Mouse (Mus musculus): ENCODE data around the gene Fbxl16. TPM values are rescaled to one million over a fixed set of nuclear protein-coding genes. Genes with fewer than 3 reads are reported as not detected.

Gene Fbxl16
- 1 to 10 TPM; 1.1 to 1.4 TPM for total RNA-seq (2021)
- 2.3 and 3.2 TPM in 2 replicates for polyA plus RNA-seq (2012; rRNA removed)
- long read RNA-seq, partial matches to known transcripts, result 0 of 1 reads
- long read RNA-seq, other reads (novel, unspliced or antisense), result 1 of 1 reads

- intact Hi-C loops (cut with DNase I), result no loop called here
- DNase-seq, result peak; percentile 78
- Histone ChIP-seq H3K36me3 (ENCODE audit: control insufficient read depth, insufficient read depth, low read length) (no peaks in the 10 kb centered on the region), H3K4me1 (ENCODE audit: control insufficient read depth, insufficient read depth, low read length) (no peaks in the 10 kb centered on the region; the same call in 1 of the 2 replicates), H3K9ac (ENCODE audit: low read depth, low read length) (peak within 1 kb of the TSS; percentile 28), H3K4me3 (peak within 1 kb of the TSS; percentile 46), H3K79me2 (replicated peaks; ENCODE audit: control insufficient read depth, insufficient read depth, low read length) (no peaks in the 10 kb centered on the region), H3K27me3 (ENCODE audit: control insufficient read depth, insufficient read depth, low read length) (no peaks in the 10 kb centered on the region), H3K27ac (no peak within 1 kb of the TSS)
- 1% methylated on average over 97 of the region's 100 CpGs for WGBS
- TF ChIP-seq EP300 (IDR thresholded peaks at IDR 0.05; ENCODE audit: insufficient read depth, low read depth, low read length), result no peak
- peak; percentile 59 for TF ChIP-seq CTCF (IDR thresholded peaks at IDR 0.05)
Observed at GRCm38 (mm10) chr17:25808789-25809605, at the start of gene Fbxl16. Fbxl16 (plus strand) TSS chr17:25809085.

- no peak overlapping the region for H3K27ac ChIP-seq
- WGBS, result 64% methylated on average over 8 of the region's 8 CpGs
- H3K4me3 ChIP-seq, result no peak overlapping the region
- no peaks in the 10 kb centered on the region for H3K79me2 ChIP-seq (replicated peaks; ENCODE audit: control insufficient read depth, insufficient read depth, low read length)
- TF ChIP-seq EP300 (IDR thresholded peaks at IDR 0.05; ENCODE audit: insufficient read depth, low read depth, low read length), result no peak
- TF ChIP-seq POLR2A (IDR thresholded peaks at IDR 0.05; ENCODE audit: insufficient read depth, low read depth, low read length), result no peak
- no peak for TF ChIP-seq CTCF (IDR thresholded peaks at IDR 0.05)
- intact Hi-C loops (cut with DNase I), result no loop called here
- H3K36me3 ChIP-seq (ENCODE audit: control insufficient read depth, insufficient read depth, low read length), result no peaks in the 10 kb centered on the region
- H3K9ac ChIP-seq (ENCODE audit: low read depth, low read length), result no peak overlapping the region
- DNase-seq, result no peak
- no peaks in the 10 kb centered on the region for H3K4me1 ChIP-seq (ENCODE audit: control insufficient read depth, insufficient read depth, low read length)
- no peaks in the 10 kb centered on the region for H3K27me3 ChIP-seq (ENCODE audit: control insufficient read depth, insufficient read depth, low read length)
Observed at GRCm38 (mm10) chr17:25760148-25760547, 48.7 kb upstream of the Fbxl16 start.

- DNase-seq, result no peak
- Histone ChIP-seq H3K36me3 (ENCODE audit: control insufficient read depth, insufficient read depth, low read length) (no peaks in the 10 kb centered on the region), H3K27ac (no peak overlapping the region; the same call in 1 of the 2 replicates), H3K79me2 (replicated peaks; ENCODE audit: control insufficient read depth, insufficient read depth, low read length) (no peaks in the 10 kb centered on the region), H3K4me1 (ENCODE audit: control insufficient read depth, insufficient read depth, low read length) (no peaks in the 10 kb centered on the region), H3K4me3 (no peak overlapping the region), H3K27me3 (ENCODE audit: control insufficient read depth, insufficient read depth, low read length) (no peaks in the 10 kb centered on the region), H3K9ac (ENCODE audit: low read depth, low read length) (no peak overlapping the region)
- no peak for TF ChIP-seq CTCF (IDR thresholded peaks at IDR 0.05)
- 18% methylated on average over 4 of the region's 4 CpGs for WGBS
- intact Hi-C loops (cut with DNase I), result no loop called here
Observed at GRCm38 (mm10) chr17:25761561-25761970, 47.3 kb upstream of the Fbxl16 start.

- Histone ChIP-seq H3K9ac (ENCODE audit: low read depth, low read length) (no peak overlapping the region), H3K4me1 (ENCODE audit: control insufficient read depth, insufficient read depth, low read length) (no peaks in the 10 kb centered on the region), H3K27me3 (ENCODE audit: control insufficient read depth, insufficient read depth, low read length) (no peaks in the 10 kb centered on the region), H3K4me3 (no peak overlapping the region), H3K36me3 (ENCODE audit: control insufficient read depth, insufficient read depth, low read length) (no peaks in the 10 kb centered on the region), H3K27ac (no peak overlapping the region), H3K79me2 (replicated peaks; ENCODE audit: control insufficient read depth, insufficient read depth, low read length) (no peaks in the 10 kb centered on the region)
- TF ChIP-seq POLR2A (IDR thresholded peaks at IDR 0.05; ENCODE audit: insufficient read depth, low read depth, low read length) (no peak), EP300 (IDR thresholded peaks at IDR 0.05; ENCODE audit: insufficient read depth, low read depth, low read length) (no peak), CTCF (IDR thresholded peaks at IDR 0.05) (no peak)
- no peak for DNase-seq
- intact Hi-C loops (cut with DNase I), result no loop called here
- WGBS, result 61% methylated on average over 3 of the region's 3 CpGs
Observed at GRCm38 (mm10) chr17:25762591-25762990, 46.3 kb upstream of the Fbxl16 start.

- no peak overlapping the region for H3K4me3 ChIP-seq
- no peaks in the 10 kb centered on the region for H3K27me3 ChIP-seq (ENCODE audit: control insufficient read depth, insufficient read depth, low read length)
- H3K27ac ChIP-seq, result no peak overlapping the region
- intact Hi-C loops (cut with DNase I), result no loop called here
- H3K36me3 ChIP-seq (ENCODE audit: control insufficient read depth, insufficient read depth, low read length), result no peaks in the 10 kb centered on the region
- DNase-seq, result no peak
- H3K79me2 ChIP-seq (replicated peaks; ENCODE audit: control insufficient read depth, insufficient read depth, low read length), result no peaks in the 10 kb centered on the region
- WGBS, result 64% methylated on average over 5 of the region's 5 CpGs
- no peaks in the 10 kb centered on the region for H3K4me1 ChIP-seq (ENCODE audit: control insufficient read depth, insufficient read depth, low read length)
- no peak for TF ChIP-seq EP300 (IDR thresholded peaks at IDR 0.05; ENCODE audit: insufficient read depth, low read depth, low read length)
- TF ChIP-seq POLR2A (IDR thresholded peaks at IDR 0.05; ENCODE audit: insufficient read depth, low read depth, low read length), result no peak
- TF ChIP-seq CTCF (IDR thresholded peaks at IDR 0.05), result no peak
- no peak overlapping the region for H3K9ac ChIP-seq (ENCODE audit: low read depth, low read length)
Observed at GRCm38 (mm10) chr17:25765886-25766285, 43.0 kb upstream of the Fbxl16 start.

- Histone ChIP-seq H3K79me2 (replicated peaks; ENCODE audit: control insufficient read depth, insufficient read depth, low read length) (no peaks in the 10 kb centered on the region), H3K27ac (no peak overlapping the region), H3K27me3 (ENCODE audit: control insufficient read depth, insufficient read depth, low read length) (no peaks in the 10 kb centered on the region), H3K36me3 (ENCODE audit: control insufficient read depth, insufficient read depth, low read length) (no peaks in the 10 kb centered on the region), H3K9ac (ENCODE audit: low read depth, low read length) (no peak overlapping the region), H3K4me1 (ENCODE audit: control insufficient read depth, insufficient read depth, low read length) (peaks cover 3% of the 10 kb centered on the region), H3K4me3 (no peak overlapping the region)
- intact Hi-C loops (cut with DNase I), result no loop called here
- TF ChIP-seq EP300 (IDR thresholded peaks at IDR 0.05; ENCODE audit: insufficient read depth, low read depth, low read length) (no peak), POLR2A (IDR thresholded peaks at IDR 0.05; ENCODE audit: insufficient read depth, low read depth, low read length) (no peak), CTCF (IDR thresholded peaks at IDR 0.05) (no peak)
- WGBS, result 48% methylated on average over 9 of the region's 9 CpGs
- no peak for DNase-seq
Observed at GRCm38 (mm10) chr17:25769331-25769730, 39.6 kb upstream of the Fbxl16 start.

Data from heart, adult 2 months (tissue).